Mouse (Mus musculus) megakaryocyte, embryonic 14.5 days (primary cell): Measurements from ENCODE around the gene Cdh22.

ENCODE experiments used
- FLI1 ChIP-seq: IDR thresholded peaks from 2 replicates; pipeline ENCODE4 v1.6.1; 2012; ENCODE audit warnings: low read length, inconsistent platforms, mixed read lengths
- GATA1 ChIP-seq: IDR thresholded peaks from 3 replicates; pipeline ENCODE4 v1.6.1; 2012; ENCODE audit warnings: mixed read lengths, low read length, inconsistent platforms, borderline replicate concordance

DNA sequence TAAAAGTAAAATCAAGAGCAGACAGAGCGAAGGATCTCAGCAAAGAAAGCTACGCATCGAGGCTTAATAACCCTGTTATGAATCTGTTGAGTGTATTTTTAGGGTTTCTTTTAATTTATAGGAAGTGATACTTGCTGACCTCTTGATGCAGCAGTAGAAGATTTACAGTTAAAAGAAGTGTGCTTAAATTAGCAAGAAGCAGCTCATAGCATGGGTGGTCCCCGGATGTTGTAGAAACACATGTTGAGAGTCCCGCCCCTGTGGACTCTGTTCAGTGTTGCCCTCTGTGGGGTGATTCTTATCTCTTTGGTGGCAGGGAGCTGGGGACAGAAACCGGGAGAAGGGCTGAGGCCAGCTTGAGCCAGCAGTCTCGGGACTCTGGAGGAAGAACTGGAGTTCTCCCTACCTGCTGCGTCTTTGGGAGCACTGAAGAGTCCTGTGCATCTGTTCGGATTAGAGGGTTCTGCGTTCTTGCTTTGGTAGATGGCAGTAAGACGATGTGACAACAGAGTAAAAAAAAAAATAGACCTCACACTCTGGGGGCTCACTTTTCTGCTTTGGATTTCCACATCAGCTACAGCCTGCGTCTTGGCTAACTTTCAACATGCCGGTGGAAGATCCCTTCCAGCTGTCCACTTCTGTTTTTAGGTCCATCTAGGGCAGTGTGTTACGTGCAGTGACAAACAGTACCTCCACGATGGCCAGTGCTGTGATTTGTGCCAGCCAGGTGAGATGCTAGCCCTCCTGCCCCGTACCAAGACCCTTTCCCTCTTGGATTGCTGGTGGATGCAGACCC, 172.8 kb downstream of the Cdh22 start:
- TF ChIP-seq GATA1 (no peak), FLI1 (no peak)
